Mouse (Mus musculus) layer of hippocampus, postnatal 36 days (tissue): ENCODE results near the gene Mbd6. TPM values are rescaled to one million over a fixed set of nuclear protein-coding genes. Genes with fewer than 3 reads are reported as not detected.
A peak's percentile ranks its signal among the peaks of the same experiment; 100 is the strongest.
"Not testable (repeated sequence)": the region's sequence is repeated elsewhere in the genome, so short reads cannot be mapped to it uniquely, and the experiment has no call there.

Experiments used
- DNase-seq, 2 experiments: peaks; one replicate each; pipeline ENCODE4 v3.0.0; 2022
- total RNA-seq, 2 experiments: library from RNA; stranded (reverse); gene quantifications; 2 replicates each; pipeline ENCODE4 v1.2.3; 2021

Gene Mbd6
- total RNA-seq, 2 experiments from 2014 or later, result 36.5 to 52.5 TPM

DNA sequence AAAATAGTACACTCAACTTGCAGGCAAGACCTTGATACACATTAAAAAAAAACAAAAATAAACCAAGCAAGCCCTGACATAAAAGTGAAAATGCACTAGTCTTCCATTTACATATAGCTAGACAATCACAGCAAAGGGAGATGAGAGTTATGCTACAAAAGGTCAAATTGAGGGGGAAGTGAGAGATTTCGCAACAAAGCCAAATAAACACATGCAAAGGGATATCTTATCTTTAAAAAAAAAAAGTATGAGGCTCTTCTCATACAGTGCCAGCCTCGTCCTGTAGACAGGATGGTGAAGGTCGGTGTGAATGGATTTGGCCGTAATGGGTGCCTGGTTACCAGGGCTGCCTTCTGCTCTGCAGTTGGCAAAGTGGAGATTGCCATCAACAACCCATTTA lies 24.0 kb upstream of the Mbd6 start:
- no peak for DNase-seq

DNA sequence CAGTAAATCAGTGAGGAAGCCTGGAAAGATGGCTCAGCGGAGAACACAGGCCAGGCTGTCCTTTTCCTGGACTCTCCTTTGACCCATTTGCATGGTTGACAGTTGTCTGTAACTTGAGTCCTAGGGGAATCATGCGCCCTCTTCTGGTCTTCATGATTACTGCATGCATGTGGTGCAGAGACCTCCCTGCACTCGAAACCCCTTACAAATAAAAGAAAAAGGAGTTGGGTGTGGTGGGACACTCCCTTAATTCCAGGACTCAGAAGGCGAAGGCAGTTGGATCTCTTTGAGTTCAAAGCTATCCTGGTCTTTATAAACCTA lies 23.5 kb upstream of the Mbd6 start:
- peak; percentile 66 to 74 for DNase-seq

DNA sequence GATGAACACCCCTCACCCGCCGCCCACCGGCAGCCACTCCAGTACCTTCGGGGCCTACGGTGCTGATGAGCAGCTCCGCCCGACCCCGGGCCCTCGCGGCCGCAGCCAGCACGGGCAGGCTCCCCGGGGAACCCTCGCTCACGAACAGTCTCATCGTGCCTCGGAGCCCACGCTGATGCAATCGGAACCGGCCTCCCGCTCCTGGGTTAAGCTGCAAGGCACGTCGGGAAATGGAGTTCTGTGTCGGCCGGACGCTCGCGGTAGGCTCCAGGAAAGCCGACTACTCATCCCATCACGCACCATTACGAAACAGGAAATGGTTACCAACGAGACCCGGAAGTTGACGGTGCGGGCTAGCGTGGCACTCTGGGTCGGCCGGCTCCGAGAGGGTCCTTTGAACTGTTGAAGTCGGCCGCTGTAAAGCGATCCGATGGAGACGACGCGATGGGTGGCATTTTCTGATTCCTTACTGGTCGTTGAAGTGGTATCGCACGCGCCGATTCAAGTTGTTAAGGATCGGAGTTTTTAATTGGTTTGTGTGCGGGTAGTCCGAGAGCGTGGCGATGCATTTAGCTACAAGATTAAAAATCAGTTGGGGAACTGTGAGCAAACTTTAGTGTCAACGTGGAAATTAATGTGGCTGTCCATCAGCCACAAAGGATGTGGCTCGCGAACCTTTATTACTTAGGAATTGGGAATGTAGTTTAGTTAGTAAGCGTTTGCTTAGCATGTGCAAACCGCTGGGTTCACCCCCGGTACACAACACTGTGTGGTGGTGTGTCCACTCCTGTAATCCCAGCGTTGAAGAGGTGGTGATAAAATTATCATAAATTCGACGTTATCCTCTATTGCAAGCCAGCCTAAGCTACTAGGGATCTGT lies 22.9 kb upstream of the Mbd6 start, which contains the start of gene Mars:
Gene Mars (minus strand): TSS at position 311 of the 880 bp plus-strand sequence.
- peak; percentile 94 to 95 for DNase-seq

GRCm38 (mm10) chr10:127310523-127311475 lies 22.0 kb upstream of the Mbd6 start:
- DNase-seq, result no peak

DNA sequence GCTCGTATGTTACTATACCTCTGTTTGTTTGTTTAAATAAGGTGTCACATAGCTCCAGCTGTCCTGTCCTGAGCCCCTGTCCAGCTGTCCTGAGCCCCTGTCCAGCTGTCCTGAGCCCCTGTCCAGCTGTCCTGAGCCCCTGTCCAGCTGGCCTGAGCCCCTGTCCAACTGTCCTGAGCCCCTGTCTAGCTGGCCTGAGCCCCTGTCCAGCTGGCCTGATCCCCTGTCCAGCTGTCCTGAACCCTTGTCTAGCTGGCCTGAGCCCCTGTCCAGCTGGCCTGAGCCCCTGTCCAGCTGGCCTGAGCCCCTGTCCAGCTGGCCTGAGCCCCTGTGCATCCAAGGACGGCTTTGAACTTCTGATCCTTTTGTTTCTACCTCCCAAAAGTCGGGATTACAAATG lies 20.3 kb upstream of the Mbd6 start:
- DNase-seq, result not testable (repeated sequence)

DNA sequence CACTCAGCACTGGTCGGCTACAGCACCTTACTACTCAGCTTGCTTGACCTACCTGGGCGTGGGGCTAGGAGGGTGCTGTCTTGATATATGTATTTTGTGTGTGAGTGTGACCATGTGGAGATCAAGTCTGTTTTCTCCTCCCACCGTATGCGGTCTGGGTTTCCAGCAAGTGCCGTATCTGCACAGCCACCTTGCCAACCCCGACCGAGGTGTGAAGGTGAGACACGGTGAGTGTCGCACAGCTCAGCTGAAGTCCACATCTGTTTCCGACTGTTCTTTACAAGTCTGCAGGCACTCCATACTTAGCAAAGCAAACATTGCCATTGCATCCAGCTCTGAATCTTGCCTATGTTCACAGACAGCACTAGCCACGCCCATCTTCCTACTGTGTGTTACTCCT lies 14.3 kb upstream of the Mbd6 start:
- DNase-seq, result no peak

DNA sequence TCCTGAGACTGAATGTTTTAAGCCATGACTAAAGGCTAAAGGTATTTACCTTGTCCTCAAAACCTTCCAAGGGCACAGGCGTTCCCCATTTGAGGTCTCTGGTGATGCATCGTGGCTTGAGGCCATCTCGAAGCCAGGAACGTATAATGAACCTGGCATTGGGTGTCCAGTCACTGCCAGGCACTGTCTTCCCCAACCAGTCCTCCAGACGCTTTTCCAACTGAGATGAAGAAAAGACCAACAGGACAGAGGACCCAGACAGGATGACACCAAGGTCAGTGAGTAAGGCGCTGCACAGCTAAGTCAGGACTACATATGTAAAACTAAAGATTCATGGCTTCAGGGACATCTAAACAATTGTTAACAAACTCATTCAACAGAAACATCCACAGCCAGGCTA lies 11.5 kb upstream of the Mbd6 start:
- DNase-seq, result no peak

DNA sequence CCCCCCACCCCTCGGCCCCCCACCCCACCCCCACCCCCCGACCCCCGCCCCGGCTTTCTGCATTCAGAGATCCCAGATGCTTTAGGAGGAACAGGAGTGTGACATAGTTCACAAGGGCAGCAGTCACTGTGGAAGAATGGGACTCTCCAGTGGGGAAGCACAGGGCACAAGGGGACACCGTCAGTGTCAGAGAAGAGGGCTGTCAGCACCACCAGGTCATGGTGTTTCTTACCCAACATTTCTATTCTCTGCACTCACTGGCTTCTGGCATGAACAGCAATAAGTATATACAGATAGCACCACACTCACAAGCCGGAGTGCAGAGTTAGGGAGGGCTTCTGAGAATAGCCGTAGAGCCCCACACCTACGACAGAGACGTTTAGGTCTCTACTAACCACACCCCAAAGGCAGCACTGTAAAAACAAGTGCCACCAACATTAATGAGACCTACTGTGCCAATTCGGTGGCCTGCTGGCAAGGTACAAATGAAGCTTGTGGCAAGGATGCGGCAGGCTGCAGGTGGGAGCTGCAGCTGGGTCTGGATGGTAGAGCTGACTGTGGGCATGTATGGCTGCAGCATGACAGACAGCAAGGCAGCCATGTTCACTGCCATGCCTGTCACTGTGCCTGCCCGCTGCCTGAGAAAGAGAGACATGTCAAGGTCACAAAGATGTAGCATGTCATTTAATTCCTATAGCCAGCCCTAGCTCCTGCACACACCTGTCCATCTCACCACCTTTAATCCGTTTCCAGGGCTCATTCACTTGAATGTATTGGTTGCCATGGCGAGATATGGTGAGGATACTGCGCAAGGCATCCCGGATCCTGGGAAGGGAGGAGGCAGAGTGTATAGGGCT lies 8.4 kb upstream of the Mbd6 start:
- no peak for DNase-seq

DNA sequence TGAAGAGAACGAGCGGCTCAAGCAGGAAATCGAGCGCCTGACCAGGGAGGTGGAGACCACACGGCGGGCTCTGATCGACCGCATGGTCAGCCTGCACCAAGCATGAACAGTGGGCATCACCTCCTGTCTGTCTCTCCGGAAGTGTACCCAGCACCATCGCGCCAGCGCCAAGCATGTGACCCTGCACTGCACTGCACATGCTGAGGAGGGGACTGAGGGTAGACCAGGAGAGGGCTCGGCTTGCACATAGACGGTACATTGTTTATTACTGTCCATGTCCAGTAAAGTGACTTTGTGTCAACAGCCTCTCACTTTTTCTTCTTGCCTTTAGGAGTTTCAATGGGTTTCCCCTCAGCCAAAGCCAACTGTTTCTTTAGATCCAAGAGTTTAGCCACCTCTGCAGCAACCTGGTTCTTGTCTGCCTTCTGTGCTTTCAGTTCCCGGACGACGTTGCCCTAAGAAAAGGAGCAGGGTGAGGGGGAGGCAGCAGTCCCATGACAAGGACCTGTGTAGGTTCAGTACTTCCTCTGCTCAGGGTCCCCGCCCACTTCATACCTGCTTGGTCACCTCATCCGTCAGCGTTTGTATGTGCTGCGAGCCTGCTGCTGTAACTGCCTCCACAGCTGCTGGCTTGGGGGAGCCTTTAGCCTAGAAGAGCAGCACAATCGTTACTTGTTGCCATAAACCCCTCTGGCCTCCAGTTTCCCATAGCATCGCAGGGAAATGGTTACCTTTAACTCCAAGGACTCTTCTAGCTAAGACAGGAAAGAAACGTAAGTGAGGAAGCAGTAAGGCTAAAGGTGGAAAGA lies 7.4 kb upstream of the Mbd6 start:
- DNase-seq, result no peak

- DNase-seq, result no peak
These were observed 6.2 kb upstream of the Mbd6 start for GRCm38 (mm10) chr10:127294895-127295510.

DNA sequence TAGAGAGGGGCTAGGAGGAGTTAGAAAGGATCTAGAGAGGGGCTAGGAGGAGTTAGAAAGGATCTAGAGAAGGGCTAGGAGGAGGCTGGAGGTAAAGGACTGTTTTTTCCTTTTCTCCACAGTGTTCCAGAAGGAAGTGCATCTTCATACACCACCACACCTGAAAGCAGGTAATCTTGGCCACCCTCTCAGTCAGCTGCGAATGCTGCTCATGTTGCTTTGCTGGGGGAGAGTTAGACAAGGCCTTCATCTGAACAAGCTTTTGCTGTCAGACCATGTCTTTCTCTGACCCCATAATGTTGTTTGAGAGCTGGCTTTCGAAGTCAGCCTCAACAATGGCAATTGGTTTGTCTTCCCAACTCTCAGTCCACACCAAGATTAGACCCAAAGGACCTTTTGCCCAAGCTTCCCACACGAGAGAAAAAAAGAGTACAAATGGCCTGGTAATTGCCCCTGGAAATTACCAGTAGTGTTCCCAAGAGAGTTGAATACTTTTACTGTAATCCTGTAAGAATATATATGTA lies 4.8 kb upstream of the Mbd6 start:
- DNase-seq, result no peak

DNA sequence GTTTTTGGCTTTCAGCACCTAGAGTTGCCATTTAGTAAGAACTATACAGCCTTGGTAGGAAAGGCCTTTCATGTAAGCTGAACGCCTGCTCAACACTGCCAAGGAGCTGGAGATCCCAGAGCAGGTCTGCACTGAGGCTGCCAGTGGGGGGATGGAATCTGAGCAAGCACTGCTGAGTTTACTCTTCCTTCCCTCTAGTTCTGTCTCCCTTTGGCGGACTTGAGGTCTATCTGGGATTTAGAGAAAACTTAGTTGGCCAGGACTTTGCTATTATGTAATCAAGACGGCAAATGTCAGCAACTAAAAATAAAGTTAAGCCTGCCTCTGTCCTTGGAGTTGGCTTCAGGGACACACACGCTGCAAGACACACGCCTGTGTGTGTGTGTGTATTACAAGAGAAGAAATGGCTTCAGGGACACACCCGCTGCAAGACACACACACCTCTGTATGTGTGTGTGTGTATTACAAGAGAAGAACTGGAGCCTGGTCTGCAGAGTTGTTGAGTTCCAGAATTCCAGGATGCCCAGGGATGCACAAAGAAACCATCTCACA lies 4.2 kb upstream of the Mbd6 start:
- DNase-seq, result no peak

DNA sequence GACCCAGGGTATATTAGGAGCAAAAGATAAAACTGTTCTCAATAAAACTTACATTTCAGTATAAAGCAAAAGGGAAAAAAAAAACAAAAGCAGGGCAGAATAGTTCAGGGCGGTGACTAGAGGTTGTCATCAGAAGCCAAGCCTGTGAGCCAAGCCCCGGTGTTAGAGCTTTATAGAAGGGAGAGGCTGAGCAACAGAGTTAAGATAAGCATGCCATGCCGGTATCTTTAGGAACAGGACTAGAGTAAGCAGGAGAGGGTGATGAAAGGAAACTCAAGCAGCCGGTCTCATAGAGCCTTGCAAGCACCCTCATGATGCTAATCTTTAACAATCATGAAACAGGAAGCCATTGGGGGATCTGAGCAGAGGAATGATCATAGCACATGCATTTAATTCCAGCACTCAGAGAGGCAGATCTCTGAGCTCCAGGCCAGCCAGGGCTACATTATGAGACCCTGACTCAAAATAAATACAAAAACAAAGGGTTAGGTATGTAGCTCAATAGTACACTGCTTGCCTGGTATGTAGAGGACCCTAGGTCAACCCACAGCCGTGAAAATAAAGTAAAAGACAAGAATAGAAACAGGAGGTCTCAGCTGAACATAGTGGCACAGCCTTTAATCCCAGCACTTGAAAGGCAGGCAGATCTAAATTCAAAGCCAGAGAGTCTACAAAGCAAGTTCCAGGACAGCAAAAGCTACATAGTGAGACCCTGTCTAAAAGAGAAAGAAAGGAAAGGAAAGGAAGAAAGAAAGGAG lies 3.2 kb upstream of the Mbd6 start:
- DNase-seq, result no peak

GRCm38 (mm10) chr10:127290930-127291880 lies 2.4 kb upstream of the Mbd6 start:
- DNase-seq, result peak in 1 of 2 experiments; percentile 67

DNA sequence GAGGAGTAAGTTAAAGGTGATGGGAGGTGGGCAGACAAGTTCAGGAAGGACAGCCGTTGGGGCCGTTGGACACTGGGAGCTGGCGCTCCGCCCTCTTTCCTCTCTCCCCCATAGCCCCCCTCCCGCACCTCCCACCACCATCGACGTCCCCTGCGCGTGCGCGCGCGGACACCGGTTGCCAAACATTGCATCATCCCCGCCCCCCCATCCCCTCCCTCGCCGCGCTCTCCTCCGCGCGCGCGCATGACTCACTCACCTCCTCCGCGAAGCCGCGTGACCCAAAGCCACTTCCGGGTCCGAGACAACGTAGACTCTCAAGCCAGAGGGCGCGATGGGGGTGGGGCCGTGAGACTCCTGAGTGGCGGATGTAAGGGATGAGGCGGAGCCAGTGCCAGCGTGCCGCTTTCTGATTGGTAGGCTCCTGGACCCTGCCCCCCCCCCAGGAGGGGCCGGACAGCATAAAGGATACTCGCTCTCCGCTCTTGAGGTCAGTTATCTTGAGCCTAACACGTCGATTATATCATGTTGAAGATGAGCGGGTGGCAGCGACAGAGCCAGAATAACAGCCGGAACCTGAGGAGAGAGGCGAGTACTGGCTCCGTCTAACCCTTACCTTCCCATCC lies 1.6 kb upstream of the Mbd6 start:
- peak; percentile 99 for DNase-seq

DNA sequence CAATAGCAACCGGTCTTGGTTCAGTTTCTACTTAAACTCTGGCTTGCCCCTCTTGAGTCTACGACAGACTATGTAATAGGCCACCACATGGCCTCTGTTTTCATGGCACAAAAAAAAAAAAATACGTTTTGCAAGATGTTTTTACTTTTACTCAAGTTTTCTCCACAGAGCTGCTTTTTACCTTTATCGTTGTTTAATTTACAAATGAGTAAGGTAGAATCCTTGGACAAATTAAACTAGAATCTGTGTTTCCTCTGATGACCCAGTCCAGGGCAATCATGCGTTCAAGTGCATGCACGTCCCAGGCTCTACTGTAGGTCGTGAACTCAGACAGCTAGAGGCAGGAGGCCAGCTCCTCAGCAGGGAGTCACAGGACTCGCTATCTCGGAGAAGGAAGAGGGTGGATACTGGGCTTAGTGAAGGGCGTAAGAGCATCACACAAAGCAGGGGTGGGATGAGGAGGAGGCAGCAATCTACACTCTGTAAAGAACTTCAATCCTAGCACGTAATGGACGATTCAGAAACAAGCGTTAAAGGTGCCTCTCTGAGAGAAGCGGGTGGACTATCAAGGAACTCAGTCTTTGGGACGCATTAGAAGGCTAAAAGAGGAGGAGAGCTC lies 864 bp upstream of the Mbd6 start:
- no peak for DNase-seq

DNA sequence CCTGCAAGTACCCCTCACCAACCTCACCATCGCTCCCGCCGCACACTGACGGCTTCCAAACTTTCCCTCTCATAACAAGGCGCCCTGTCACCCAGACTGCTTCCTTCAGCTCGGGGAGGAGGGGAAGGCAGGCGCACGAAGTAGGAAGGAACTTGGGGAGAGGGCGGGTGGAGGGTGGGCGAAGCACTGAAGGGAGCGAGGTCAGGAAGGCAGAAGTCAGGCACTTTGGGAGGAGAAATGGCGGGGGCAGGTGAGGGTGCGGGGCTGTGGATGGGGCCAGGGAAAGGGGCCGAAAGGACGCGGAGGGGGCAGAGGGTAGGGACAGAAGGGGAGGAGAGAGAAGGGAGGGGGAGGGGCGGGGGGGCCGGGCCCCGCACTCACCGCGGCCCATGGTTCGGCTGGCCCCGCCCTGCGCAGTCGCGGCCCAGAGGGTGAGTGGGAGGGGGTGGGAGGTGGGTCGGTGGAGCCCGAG lies 454 bp downstream of the Mbd6 start:
- peak in 1 of 2 experiments; percentile 37 for DNase-seq
